Mouse (Mus musculus) T-helper 1 cell (primary cell): ENCODE measurements at regions not wholly inside any gene's neighbourhood (a gene's known extent, or its start where the extent isn't known, plus 50 kb on each side); places are given as distances from the start of the nearest gene placed in this dataset.

Experiments used
- in situ Hi-C: fragments of 300-600 bp; cut with MboI, MseI; formaldehyde crosslinking; loops from one replicate; pipeline ENCODE4 v1.15.1; 2025; ENCODE audit warnings: high pct_unique_total_duplicates

GRCm38 (mm10) chr4:145774241-145774761 lies 94.3 kb upstream of the Zfp986 start:
- in situ Hi-C loops = loop anchor here (10.0 kb wide), 1 partner anchor 1650 kb away; no protein-coding TSS in a partner anchor

DNA sequence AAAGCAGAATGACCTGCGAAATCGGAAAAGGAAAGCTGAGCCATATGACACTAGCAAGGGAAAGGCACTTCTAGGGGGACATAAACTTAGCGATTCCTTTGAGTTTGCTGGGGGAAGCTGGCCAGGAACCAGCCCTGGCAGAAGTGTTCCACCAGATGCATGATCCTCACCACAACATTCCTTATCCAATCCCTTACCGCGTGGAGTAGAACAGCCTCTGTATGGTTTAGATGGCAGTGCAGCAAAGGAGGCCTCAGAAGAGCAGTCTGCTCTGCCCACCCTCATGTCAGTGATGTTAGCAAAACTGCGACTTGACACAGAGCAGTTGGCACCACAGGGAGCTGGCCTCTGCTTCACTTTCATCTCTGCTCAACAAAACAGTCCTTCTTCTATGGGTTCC lies 93.7 kb upstream of the Zfp986 start:
- in situ Hi-C loops = loop anchor here (5.0 to 10.0 kb wide), 2 partner anchors 1352 to 1650 kb away; no protein-coding TSS in a partner anchor

DNA sequence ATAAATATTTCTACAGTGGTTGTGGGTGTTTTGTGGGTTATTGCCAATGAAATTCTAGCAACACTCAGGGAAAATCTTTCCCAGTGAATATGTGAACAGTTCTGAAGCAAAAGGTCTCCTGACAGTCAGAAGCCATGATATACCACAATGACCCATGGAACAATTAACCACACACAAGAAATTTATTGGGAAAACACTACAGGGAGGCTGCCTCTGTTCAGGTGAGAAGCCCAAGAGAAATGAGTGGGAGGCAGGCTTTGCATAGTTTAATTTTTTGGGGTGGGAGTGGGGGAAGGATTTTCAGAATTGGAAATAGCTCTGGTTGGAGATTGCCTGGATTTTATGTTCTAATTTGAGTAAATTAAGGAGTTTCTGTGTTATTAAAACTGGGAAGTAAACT lies 92.1 kb upstream of the Zfp986 start:
- in situ Hi-C loops = loop anchor here (5.0 to 10.0 kb wide), 2 partner anchors 1351 to 1648 kb away; no protein-coding TSS in a partner anchor

- in situ Hi-C loops = loop anchor here (5.0 kb wide), 1 partner anchor 831 kb away; the partner anchor contains the start of gene Zfp993
These were observed 87.2 kb upstream of the Zfp986 start for GRCm38 (mm10) chr4:145781281-145781896.

DNA sequence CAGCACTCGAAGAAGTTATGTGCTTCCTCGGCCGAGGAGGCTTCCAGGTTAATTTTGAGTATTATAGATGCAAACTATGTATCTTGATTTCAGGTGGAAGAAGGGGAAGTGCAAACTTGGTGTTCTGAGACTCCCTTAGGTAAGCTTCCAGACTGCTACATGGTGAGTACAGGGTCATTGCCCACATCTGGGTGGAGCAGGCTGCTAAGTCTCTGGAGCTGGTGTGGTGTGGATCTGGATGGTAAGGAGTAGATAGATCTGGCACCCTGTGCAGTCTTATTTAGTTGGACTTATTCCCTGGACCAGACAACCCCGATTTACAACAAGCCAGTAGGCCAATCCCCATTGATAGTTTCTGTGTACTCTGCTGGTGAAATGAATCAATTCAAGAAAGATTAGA lies 53.9 kb upstream of the Zfp986 start:
- in situ Hi-C loops = loop anchor here (5.0 kb wide), 1 partner anchor 643 kb away; no protein-coding TSS in a partner anchor
